Mouse (Mus musculus): ENCODE measurements around the gene Tacc2. TPM values are rescaled to one million over a fixed set of nuclear protein-coding genes. Genes with fewer than 3 reads are reported as not detected.
A peak's percentile ranks its signal among the peaks of the same experiment; 100 is the strongest.

Gene Tacc2
- polyA plus RNA-seq, 1 experiment from 2014 or later = 27.4 TPM

- no peak for ATAC-seq
- H3K9ac ChIP-seq (ENCODE audit: low read depth, low read length) = no peak overlapping the region
- peaks cover 6% of the 10 kb centered on the region; the same call in 1 of the 2 replicates for H3K4me1 ChIP-seq (ENCODE audit: control insufficient read depth, insufficient read depth, low read length)
- H3K36me3 ChIP-seq (ENCODE audit: control insufficient read depth, insufficient read depth, low read length) = peaks cover 4% of the 10 kb centered on the region
- 63% methylated on average over 11 of the region's 11 CpGs for WGBS
- H3K9me3 ChIP-seq (ENCODE audit: control insufficient read depth, low read length) = no peaks in the 10 kb centered on the region
- no peak overlapping the region for H3K4me3 ChIP-seq (ENCODE audit: low read length)
- H3K27ac ChIP-seq (ENCODE audit: low read length) = no peak overlapping the region
- H3K27me3 ChIP-seq (replicated peaks; ENCODE audit: control insufficient read depth, insufficient read depth, low read length) = no peaks in the 10 kb centered on the region
- no peak overlapping the region for H3K4me2 ChIP-seq (ENCODE audit: low read depth, low read length)
Measured at GRCm38 (mm10) chr7:130676885-130677540, 99.8 kb downstream of the Tacc2 start.

- Histone ChIP-seq H3K9me3 (ENCODE audit: control insufficient read depth, low read length) (no peaks in the 10 kb centered on the region), H3K4me3 (ENCODE audit: low read length) (no peak overlapping the region), H3K9ac (ENCODE audit: low read depth, low read length) (no peak overlapping the region), H3K27ac (ENCODE audit: low read length) (no peak overlapping the region), H3K27me3 (replicated peaks; ENCODE audit: control insufficient read depth, insufficient read depth, low read length) (no peaks in the 10 kb centered on the region), H3K36me3 (ENCODE audit: control insufficient read depth, insufficient read depth, low read length) (peaks cover 4% of the 10 kb centered on the region), H3K4me1 (ENCODE audit: control insufficient read depth, insufficient read depth, low read length) (peaks cover 6% of the 10 kb centered on the region; the same call in 1 of the 2 replicates), H3K4me2 (ENCODE audit: low read depth, low read length) (no peak overlapping the region)
- no peak for ATAC-seq
- 85% methylated on average over 12 of the region's 12 CpGs for WGBS
Measured at GRCm38 (mm10) chr7:130677541-130678274, 100.5 kb downstream of the Tacc2 start.

DNA sequence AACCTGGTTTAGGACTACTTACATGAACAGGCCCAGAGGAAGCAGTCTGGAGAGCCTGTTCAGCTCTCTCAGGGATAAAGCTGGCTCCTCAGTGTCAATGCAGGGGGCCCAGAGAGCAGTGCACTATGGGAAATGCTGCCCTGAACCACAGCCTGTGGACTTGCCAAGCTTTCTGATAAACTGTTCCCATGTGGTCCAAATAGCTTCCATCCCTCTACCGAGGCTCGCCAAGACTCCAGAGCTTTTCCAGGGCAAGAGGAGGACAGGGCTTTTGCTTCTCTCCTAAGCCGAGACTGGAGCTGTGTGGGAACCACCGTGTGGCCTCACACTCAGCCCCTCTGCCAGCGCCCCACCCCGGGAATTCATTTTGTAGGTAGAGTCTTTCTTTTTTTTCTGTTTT, 101.2 kb downstream of the Tacc2 start:
- ATAC-seq = no peak
- WGBS = 81% methylated on average over 6 of the region's 6 CpGs
- H3K4me3 ChIP-seq (ENCODE audit: low read length) = no peak overlapping the region
- H3K4me1 ChIP-seq (ENCODE audit: control insufficient read depth, insufficient read depth, low read length) = peaks cover 2% of the 10 kb centered on the region; the same call in 1 of the 2 replicates
- H3K4me2 ChIP-seq (ENCODE audit: low read depth, low read length) = no peak overlapping the region
- no peaks in the 10 kb centered on the region for H3K27me3 ChIP-seq (replicated peaks; ENCODE audit: control insufficient read depth, insufficient read depth, low read length)
- no peak overlapping the region for H3K27ac ChIP-seq (ENCODE audit: low read length)
- H3K9ac ChIP-seq (ENCODE audit: low read depth, low read length) = no peak overlapping the region
- H3K9me3 ChIP-seq (ENCODE audit: control insufficient read depth, low read length) = no peaks in the 10 kb centered on the region
- H3K36me3 ChIP-seq (ENCODE audit: control insufficient read depth, insufficient read depth, low read length) = peaks cover 4% of the 10 kb centered on the region

DNA sequence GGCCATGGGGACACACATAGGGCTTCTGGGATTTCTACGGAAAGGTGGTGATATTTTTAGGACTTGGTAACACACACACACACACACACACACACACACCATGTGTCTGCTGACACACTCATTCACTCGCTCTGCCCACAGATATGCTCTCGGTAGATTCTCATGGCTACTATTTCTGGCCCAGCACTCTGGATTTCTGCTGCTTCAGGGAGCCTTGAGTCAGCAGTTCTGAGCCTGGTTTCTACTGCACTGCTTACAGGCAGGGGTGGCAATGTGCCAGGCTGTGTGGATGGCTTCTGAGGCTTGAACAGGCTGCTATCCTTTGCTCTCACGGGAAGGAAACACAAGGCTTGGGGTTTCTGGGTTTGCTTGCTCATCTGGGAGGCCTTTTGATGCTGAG, 104.6 kb downstream of the Tacc2 start:
- Histone ChIP-seq H3K36me3 (ENCODE audit: control insufficient read depth, insufficient read depth, low read length) (peaks cover 4% of the 10 kb centered on the region), H3K9ac (ENCODE audit: low read depth, low read length) (no peak overlapping the region), H3K27ac (ENCODE audit: low read length) (no peak overlapping the region), H3K9me3 (ENCODE audit: control insufficient read depth, low read length) (no peaks in the 10 kb centered on the region), H3K4me2 (ENCODE audit: low read depth, low read length) (no peak overlapping the region), H3K4me1 (ENCODE audit: control insufficient read depth, insufficient read depth, low read length) (no peaks in the 10 kb centered on the region), H3K4me3 (ENCODE audit: low read length) (no peak overlapping the region), H3K27me3 (replicated peaks; ENCODE audit: control insufficient read depth, insufficient read depth, low read length) (no peaks in the 10 kb centered on the region)
- ATAC-seq = no peak
- WGBS = 66% methylated on average over 4 of the region's 4 CpGs

DNA sequence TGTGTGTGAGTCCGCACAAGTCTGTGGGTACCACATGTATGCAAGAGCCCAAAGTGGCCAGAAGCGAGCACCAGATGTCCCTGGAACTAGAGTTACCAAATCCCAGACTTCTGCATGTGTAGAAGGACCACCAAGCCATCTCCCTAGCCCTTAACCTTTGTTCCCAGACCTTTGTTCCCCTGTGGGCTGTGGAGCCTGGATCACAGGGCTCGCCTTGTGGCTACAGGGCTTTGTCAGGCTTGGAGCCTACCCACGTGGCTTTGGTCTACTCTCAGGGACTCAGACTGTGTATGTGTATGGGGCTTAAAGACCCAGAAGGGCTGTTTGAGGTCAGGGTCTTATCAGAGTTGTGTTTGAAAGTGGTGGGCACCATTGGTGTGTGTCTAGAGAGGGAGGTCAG, 111.4 kb downstream of the Tacc2 start:
- no peak overlapping the region for H3K9ac ChIP-seq (ENCODE audit: low read depth, low read length)
- 83% methylated on average over 4 of the region's 4 CpGs for WGBS
- no peaks in the 10 kb centered on the region for H3K36me3 ChIP-seq (ENCODE audit: control insufficient read depth, insufficient read depth, low read length)
- no peak overlapping the region for H3K4me3 ChIP-seq (ENCODE audit: low read length)
- H3K4me1 ChIP-seq (ENCODE audit: control insufficient read depth, insufficient read depth, low read length) = peaks cover 16% of the 10 kb centered on the region
- no peak for ATAC-seq
- H3K9me3 ChIP-seq (ENCODE audit: control insufficient read depth, low read length) = no peaks in the 10 kb centered on the region
- no peaks in the 10 kb centered on the region for H3K27me3 ChIP-seq (replicated peaks; ENCODE audit: control insufficient read depth, insufficient read depth, low read length)
- H3K4me2 ChIP-seq (ENCODE audit: low read depth, low read length) = no peak overlapping the region
- H3K27ac ChIP-seq (ENCODE audit: low read length) = no peak overlapping the region

DNA sequence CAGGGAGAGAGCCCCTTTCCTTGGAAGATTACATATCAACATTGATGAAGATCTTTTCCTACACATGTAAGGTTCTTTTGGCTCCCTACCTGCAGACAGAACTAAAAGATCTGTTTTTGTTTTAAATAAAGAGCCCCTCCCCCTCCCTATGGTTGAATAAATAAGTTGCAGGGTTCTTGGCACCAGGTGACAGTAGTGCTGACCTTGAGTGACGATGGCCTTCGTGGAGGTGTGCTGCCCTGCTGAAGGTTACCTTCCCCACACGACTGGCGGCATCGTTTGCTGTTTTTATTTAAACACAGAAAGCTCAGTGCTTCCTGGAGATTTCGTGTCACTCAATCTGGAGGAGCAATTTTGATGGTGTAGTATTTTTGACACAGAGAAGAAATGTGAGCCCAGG, 113.6 kb downstream of the Tacc2 start:
- H3K4me1 ChIP-seq (ENCODE audit: control insufficient read depth, insufficient read depth, low read length) = peaks cover 30% of the 10 kb centered on the region
- no peak overlapping the region for H3K9ac ChIP-seq (ENCODE audit: low read depth, low read length)
- H3K27ac ChIP-seq (ENCODE audit: low read length) = no peak overlapping the region
- no peaks in the 10 kb centered on the region for H3K27me3 ChIP-seq (replicated peaks; ENCODE audit: control insufficient read depth, insufficient read depth, low read length)
- no peaks in the 10 kb centered on the region for H3K36me3 ChIP-seq (ENCODE audit: control insufficient read depth, insufficient read depth, low read length)
- no peak overlapping the region for H3K4me3 ChIP-seq (ENCODE audit: low read length)
- no peaks in the 10 kb centered on the region for H3K9me3 ChIP-seq (ENCODE audit: control insufficient read depth, low read length)
- H3K4me2 ChIP-seq (ENCODE audit: low read depth, low read length) = no peak overlapping the region
- ATAC-seq = no peak
- WGBS = 68% methylated on average over 6 of the region's 6 CpGs

GRCm38 (mm10) chr7:130691931-130692330, 114.7 kb downstream of the Tacc2 start:
- H3K4me2 ChIP-seq (ENCODE audit: low read depth, low read length) = peak overlapping the region; percentile 79; the same call in 1 of the 2 replicates
- peak overlapping the region; percentile 26 for H3K27ac ChIP-seq (ENCODE audit: low read length)
- no peak for ATAC-seq
- 0 out of 2 replicates have a peak overlapping the region, but pooled peaks have one; percentile 1 for H3K9ac ChIP-seq (ENCODE audit: low read depth, low read length)
- no peaks in the 10 kb centered on the region for H3K27me3 ChIP-seq (replicated peaks; ENCODE audit: control insufficient read depth, insufficient read depth, low read length)
- WGBS = 21% methylated on average over 2 of the region's 2 CpGs
- no peaks in the 10 kb centered on the region for H3K36me3 ChIP-seq (ENCODE audit: control insufficient read depth, insufficient read depth, low read length)
- no peaks in the 10 kb centered on the region for H3K9me3 ChIP-seq (ENCODE audit: control insufficient read depth, low read length)
- H3K4me3 ChIP-seq (ENCODE audit: low read length) = no peak overlapping the region
- peaks cover 37% of the 10 kb centered on the region for H3K4me1 ChIP-seq (ENCODE audit: control insufficient read depth, insufficient read depth, low read length)

GRCm38 (mm10) chr7:130692392-130692942, 115.2 kb downstream of the Tacc2 start:
- 2% methylated on average over 39 of the region's 39 CpGs for WGBS
- H3K4me2 ChIP-seq (ENCODE audit: low read depth, low read length) = peak overlapping the region; percentile 79
- H3K9ac ChIP-seq (ENCODE audit: low read depth, low read length) = peak overlapping the region; percentile 79
- no peaks in the 10 kb centered on the region for H3K9me3 ChIP-seq (ENCODE audit: control insufficient read depth, low read length)
- H3K4me1 ChIP-seq (ENCODE audit: control insufficient read depth, insufficient read depth, low read length) = peaks cover 39% of the 10 kb centered on the region
- H3K27me3 ChIP-seq (replicated peaks; ENCODE audit: control insufficient read depth, insufficient read depth, low read length) = no peaks in the 10 kb centered on the region
- H3K27ac ChIP-seq (ENCODE audit: low read length) = peak overlapping the region; percentile 90
- peak overlapping the region; percentile 56 for H3K4me3 ChIP-seq (ENCODE audit: low read length)
- peak; percentile 73 for ATAC-seq
- H3K36me3 ChIP-seq (ENCODE audit: control insufficient read depth, insufficient read depth, low read length) = no peaks in the 10 kb centered on the region

GRCm38 (mm10) chr7:130692943-130693799, 115.9 kb downstream of the Tacc2 start:
- WGBS = 15% methylated on average over 19 of the region's 19 CpGs
- Histone ChIP-seq H3K4me2 (ENCODE audit: low read depth, low read length) (peak overlapping the region; percentile 79), H3K4me1 (ENCODE audit: control insufficient read depth, insufficient read depth, low read length) (peaks cover 42% of the 10 kb centered on the region), H3K27ac (ENCODE audit: low read length) (peak overlapping the region; percentile 90), H3K36me3 (ENCODE audit: control insufficient read depth, insufficient read depth, low read length) (no peaks in the 10 kb centered on the region), H3K9ac (ENCODE audit: low read depth, low read length) (peak overlapping the region; percentile 79), H3K4me3 (ENCODE audit: low read length) (peak overlapping the region; percentile 56), H3K27me3 (replicated peaks; ENCODE audit: control insufficient read depth, insufficient read depth, low read length) (no peaks in the 10 kb centered on the region), H3K9me3 (ENCODE audit: control insufficient read depth, low read length) (no peaks in the 10 kb centered on the region)
- ATAC-seq = peak; percentile 58

All from intestine, embryonic 16.5 days (tissue).